Mouse (Mus musculus) lung, postnatal 4 days (tissue): Measurements from ENCODE around the gene Acot7.

Experiments
- DNase-seq, 2 experiments: peaks; one replicate each; pipeline ENCODE4 v3.0.0; 2021

Acot7 gene

GRCm38 (mm10) chr4:152177537-152178343 is at the start of gene Acot7:
Acot7 (plus strand) TSS chr4:152178134.
- DNase-seq, result peak; percentile 93 to 95

GRCm38 (mm10) chr4:152128784-152129183 is 49.1 kb upstream of the Acot7 start:
- no peak for DNase-seq

- DNase-seq, result no peak
Measured at GRCm38 (mm10) chr4:152129395-152129930, 48.5 kb upstream of the Acot7 start.

GRCm38 (mm10) chr4:152130771-152131653 is 46.9 kb upstream of the Acot7 start:
- DNase-seq, result peak; percentile 74 to 78

GRCm38 (mm10) chr4:152131809-152132771 is 45.8 kb upstream of the Acot7 start:
- peak in 1 of 2 experiments; percentile 43 for DNase-seq

GRCm38 (mm10) chr4:152132772-152133169 is 45.2 kb upstream of the Acot7 start:
- no peak for DNase-seq

- DNase-seq, result no peak
Measured at GRCm38 (mm10) chr4:152133213-152133612, 44.7 kb upstream of the Acot7 start.

GRCm38 (mm10) chr4:152134507-152134906 is 43.4 kb upstream of the Acot7 start:
- peak; percentile 66 to 74 for DNase-seq

GRCm38 (mm10) chr4:152135363-152135762 is 42.6 kb upstream of the Acot7 start:
- no peak for DNase-seq

GRCm38 (mm10) chr4:152136112-152136875 is 41.6 kb upstream of the Acot7 start:
- DNase-seq, result no peak

- no peak for DNase-seq
Measured at GRCm38 (mm10) chr4:152136876-152137250, 41.1 kb upstream of the Acot7 start.

- DNase-seq, result peak; percentile 93 to 94
Measured at GRCm38 (mm10) chr4:152138497-152139260, 39.3 kb upstream of the Acot7 start.

GRCm38 (mm10) chr4:152140441-152140840 is 37.5 kb upstream of the Acot7 start:
- DNase-seq, result peak; percentile 53 to 72

- DNase-seq, result no peak
Measured at GRCm38 (mm10) chr4:152141521-152142135, 36.3 kb upstream of the Acot7 start.

GRCm38 (mm10) chr4:152143632-152144031 is 34.3 kb upstream of the Acot7 start:
- DNase-seq, result no peak

GRCm38 (mm10) chr4:152145473-152145872 is 32.5 kb upstream of the Acot7 start:
- DNase-seq, result no peak

GRCm38 (mm10) chr4:152146033-152146827 is 31.7 kb upstream of the Acot7 start:
- no peak for DNase-seq

- no peak for DNase-seq
Measured at GRCm38 (mm10) chr4:152150546-152150945, 27.4 kb upstream of the Acot7 start.

GRCm38 (mm10) chr4:152151451-152151965 is 26.4 kb upstream of the Acot7 start:
- DNase-seq, result no peak
